Mouse (Mus musculus): ENCODE results near the gene Stard7. TPM values are rescaled to one million over a fixed set of nuclear protein-coding genes. Genes with fewer than 3 reads are reported as not detected.

Stard7 gene
- polyA plus RNA-seq, 1 experiment from 2014 or later, result 103 TPM

GRCm38 (mm10) chr2:127251880-127252527 is 18.0 kb upstream of the Stard7 start:
- no peak for ATAC-seq (ENCODE audit: low read depth)
- no peak overlapping the region for H3K4me3 ChIP-seq (ENCODE audit: low read depth, low read length)
- H3K27ac ChIP-seq (ENCODE audit: low read depth, low read length), result no peak overlapping the region
- H3K27me3 ChIP-seq (ENCODE audit: control insufficient read depth, insufficient read depth, low read length), result no peaks in the 10 kb centered on the region
- 81% methylated on average over 3 of the region's 3 CpGs for WGBS
- H3K36me3 ChIP-seq (ENCODE audit: control insufficient read depth, insufficient read depth, low read length), result peaks cover 7% of the 10 kb centered on the region; the same call in 1 of the 2 replicates
- no peak overlapping the region for H3K4me2 ChIP-seq (ENCODE audit: low read depth, low read length)
- H3K9me3 ChIP-seq (ENCODE audit: control insufficient read depth, low read length), result no peaks in the 10 kb centered on the region
- H3K9ac ChIP-seq (replicated peaks; ENCODE audit: low read depth, low read length), result 0 out of 2 replicates have a peak overlapping the region, but pooled peaks have one; percentile 11
- H3K4me1 ChIP-seq (ENCODE audit: control insufficient read depth, insufficient read depth, low read length), result peaks cover 14% of the 10 kb centered on the region

- Histone ChIP-seq H3K4me2 (ENCODE audit: low read depth, low read length) (no peak overlapping the region), H3K9ac (replicated peaks; ENCODE audit: low read depth, low read length) (no peak overlapping the region), H3K36me3 (ENCODE audit: control insufficient read depth, insufficient read depth, low read length) (peaks cover 13% of the 10 kb centered on the region), H3K4me1 (ENCODE audit: control insufficient read depth, insufficient read depth, low read length) (peaks cover 13% of the 10 kb centered on the region), H3K27ac (ENCODE audit: low read depth, low read length) (no peak overlapping the region), H3K9me3 (ENCODE audit: control insufficient read depth, low read length) (no peaks in the 10 kb centered on the region), H3K4me3 (ENCODE audit: low read depth, low read length) (no peak overlapping the region), H3K27me3 (ENCODE audit: control insufficient read depth, insufficient read depth, low read length) (no peaks in the 10 kb centered on the region)
- WGBS, result 84% methylated on average over 5 of the region's 5 CpGs
- no peak for ATAC-seq (ENCODE audit: low read depth)
Measured at GRCm38 (mm10) chr2:127252787-127253186, 17.2 kb upstream of the Stard7 start.

GRCm38 (mm10) chr2:127254604-127255134 is 15.3 kb upstream of the Stard7 start:
- peaks cover 23% of the 10 kb centered on the region for H3K36me3 ChIP-seq (ENCODE audit: control insufficient read depth, insufficient read depth, low read length)
- ATAC-seq (ENCODE audit: low read depth), result no peak
- WGBS, result 90% methylated on average over 3 of the region's 3 CpGs

GRCm38 (mm10) chr2:127255294-127255693 is 14.7 kb upstream of the Stard7 start:
- no peak for ATAC-seq (ENCODE audit: low read depth)
- no peak overlapping the region for H3K27ac ChIP-seq (ENCODE audit: low read depth, low read length)
- no peaks in the 10 kb centered on the region for H3K9me3 ChIP-seq (ENCODE audit: control insufficient read depth, low read length)
- H3K36me3 ChIP-seq (ENCODE audit: control insufficient read depth, insufficient read depth, low read length), result peaks cover 23% of the 10 kb centered on the region
- no peak overlapping the region for H3K9ac ChIP-seq (replicated peaks; ENCODE audit: low read depth, low read length)
- H3K4me1 ChIP-seq (ENCODE audit: control insufficient read depth, insufficient read depth, low read length), result no peaks in the 10 kb centered on the region
- no peak overlapping the region for H3K4me2 ChIP-seq (ENCODE audit: low read depth, low read length)
- H3K27me3 ChIP-seq (ENCODE audit: control insufficient read depth, insufficient read depth, low read length), result no peaks in the 10 kb centered on the region
- WGBS, result 91% methylated on average over 6 of the region's 6 CpGs
- no peak overlapping the region for H3K4me3 ChIP-seq (ENCODE audit: low read depth, low read length)

More at GRCm38 (mm10) chr2:127254604-127255134, 15.3 kb upstream of the Stard7 start:
- no peak overlapping the region for H3K27ac ChIP-seq (ENCODE audit: low read depth, low read length)
- no peak overlapping the region for H3K9ac ChIP-seq (replicated peaks; ENCODE audit: low read depth, low read length)
- H3K27me3 ChIP-seq (ENCODE audit: control insufficient read depth, insufficient read depth, low read length), result no peaks in the 10 kb centered on the region
- H3K9me3 ChIP-seq (ENCODE audit: control insufficient read depth, low read length), result no peaks in the 10 kb centered on the region
- H3K4me2 ChIP-seq (ENCODE audit: low read depth, low read length), result no peak overlapping the region
- H3K4me3 ChIP-seq (ENCODE audit: low read depth, low read length), result no peak overlapping the region
- 0 out of 2 replicates have a peak, but pooled peaks cover 2% of the 10 kb centered on the region for H3K4me1 ChIP-seq (ENCODE audit: control insufficient read depth, insufficient read depth, low read length)

- H3K9me3 ChIP-seq (ENCODE audit: control insufficient read depth, low read length), result no peaks in the 10 kb centered on the region
- ATAC-seq (ENCODE audit: low read depth), result no peak
Measured at GRCm38 (mm10) chr2:127259340-127259739, 10.7 kb upstream of the Stard7 start.

GRCm38 (mm10) chr2:127262480-127262879 is 7.5 kb upstream of the Stard7 start:
- ATAC-seq (ENCODE audit: low read depth), result no peak
- no peak overlapping the region for H3K4me3 ChIP-seq (ENCODE audit: low read depth, low read length)
- no peak overlapping the region for H3K4me2 ChIP-seq (ENCODE audit: low read depth, low read length)
- no peak overlapping the region for H3K27ac ChIP-seq (ENCODE audit: low read depth, low read length)
- peaks cover 11% of the 10 kb centered on the region for H3K36me3 ChIP-seq (ENCODE audit: control insufficient read depth, insufficient read depth, low read length)
- H3K9me3 ChIP-seq (ENCODE audit: control insufficient read depth, low read length), result no peaks in the 10 kb centered on the region
- H3K27me3 ChIP-seq (ENCODE audit: control insufficient read depth, insufficient read depth, low read length), result no peaks in the 10 kb centered on the region
- H3K9ac ChIP-seq (replicated peaks; ENCODE audit: low read depth, low read length), result no peak overlapping the region
- no peaks in the 10 kb centered on the region for H3K4me1 ChIP-seq (ENCODE audit: control insufficient read depth, insufficient read depth, low read length)

More at GRCm38 (mm10) chr2:127259340-127259739, 10.7 kb upstream of the Stard7 start:
- no peaks in the 10 kb centered on the region for H3K4me1 ChIP-seq (ENCODE audit: control insufficient read depth, insufficient read depth, low read length)
- H3K36me3 ChIP-seq (ENCODE audit: control insufficient read depth, insufficient read depth, low read length), result peaks cover 23% of the 10 kb centered on the region
- H3K27me3 ChIP-seq (ENCODE audit: control insufficient read depth, insufficient read depth, low read length), result no peaks in the 10 kb centered on the region
- WGBS, result 88% methylated on average over 5 of the region's 5 CpGs
- no peak overlapping the region for H3K27ac ChIP-seq (ENCODE audit: low read depth, low read length)
- H3K4me2 ChIP-seq (ENCODE audit: low read depth, low read length), result no peak overlapping the region
- H3K9ac ChIP-seq (replicated peaks; ENCODE audit: low read depth, low read length), result no peak overlapping the region
- no peak overlapping the region for H3K4me3 ChIP-seq (ENCODE audit: low read depth, low read length)

GRCm38 (mm10) chr2:127267854-127268253 is 2.2 kb upstream of the Stard7 start:
- no peak overlapping the region for H3K4me2 ChIP-seq (ENCODE audit: low read depth, low read length)
- H3K4me3 ChIP-seq (ENCODE audit: low read depth, low read length), result no peak overlapping the region
- H3K36me3 ChIP-seq (ENCODE audit: control insufficient read depth, insufficient read depth, low read length), result no peaks in the 10 kb centered on the region
- H3K27me3 ChIP-seq (ENCODE audit: control insufficient read depth, insufficient read depth, low read length), result no peaks in the 10 kb centered on the region
- no peak overlapping the region for H3K9ac ChIP-seq (replicated peaks; ENCODE audit: low read depth, low read length)
- 46% methylated on average over 4 of the region's 4 CpGs for WGBS
- ATAC-seq (ENCODE audit: low read depth), result no peak
- no peaks in the 10 kb centered on the region for H3K9me3 ChIP-seq (ENCODE audit: control insufficient read depth, low read length)
- peaks cover 6% of the 10 kb centered on the region; the same call in 1 of the 2 replicates for H3K4me1 ChIP-seq (ENCODE audit: control insufficient read depth, insufficient read depth, low read length)
- no peak overlapping the region for H3K27ac ChIP-seq (ENCODE audit: low read depth, low read length)

GRCm38 (mm10) chr2:127270300-127271041 is 453 bp downstream of the Stard7 start:
- ATAC-seq (ENCODE audit: low read depth), result peak; percentile 96
- Histone ChIP-seq H3K9ac (replicated peaks; ENCODE audit: low read depth, low read length) (peak overlapping the region; percentile 76), H3K27ac (ENCODE audit: low read depth, low read length) (peak overlapping the region; percentile 88), H3K36me3 (ENCODE audit: control insufficient read depth, insufficient read depth, low read length) (no peaks in the 10 kb centered on the region), H3K27me3 (ENCODE audit: control insufficient read depth, insufficient read depth, low read length) (no peaks in the 10 kb centered on the region), H3K9me3 (ENCODE audit: control insufficient read depth, low read length) (no peaks in the 10 kb centered on the region), H3K4me1 (ENCODE audit: control insufficient read depth, insufficient read depth, low read length) (peaks cover 11% of the 10 kb centered on the region; the same call in 1 of the 2 replicates), H3K4me3 (ENCODE audit: low read depth, low read length) (peak overlapping the region; percentile 82), H3K4me2 (ENCODE audit: low read depth, low read length) (peak overlapping the region; percentile 82)
- WGBS, result under 1% methylated on average over 74 of the region's 75 CpGs

- no peak for ATAC-seq (ENCODE audit: low read depth)
- Histone ChIP-seq H3K27me3 (ENCODE audit: control insufficient read depth, insufficient read depth, low read length) (no peaks in the 10 kb centered on the region), H3K4me2 (ENCODE audit: low read depth, low read length) (peak overlapping the region; percentile 82), H3K9me3 (ENCODE audit: control insufficient read depth, low read length) (no peaks in the 10 kb centered on the region), H3K27ac (ENCODE audit: low read depth, low read length) (peak overlapping the region; percentile 88), H3K36me3 (ENCODE audit: control insufficient read depth, insufficient read depth, low read length) (no peaks in the 10 kb centered on the region), H3K9ac (replicated peaks; ENCODE audit: low read depth, low read length) (peak overlapping the region; percentile 76), H3K4me3 (ENCODE audit: low read depth, low read length) (peak overlapping the region; percentile 82), H3K4me1 (ENCODE audit: control insufficient read depth, insufficient read depth, low read length) (peaks cover 11% of the 10 kb centered on the region; the same call in 1 of the 2 replicates)
- 10% methylated on average over 8 of the region's 8 CpGs for WGBS
Measured at GRCm38 (mm10) chr2:127271042-127271515, 1.1 kb downstream of the Stard7 start.

All from neural tube, embryonic 14.5 days (tissue).